Mouse (Mus musculus): ENCODE measurements at regions not wholly inside any gene's neighbourhood (a gene's known extent, or its start where the extent isn't known, plus 50 kb on each side); places are given as distances from the start of the nearest gene placed in this dataset.

DNA sequence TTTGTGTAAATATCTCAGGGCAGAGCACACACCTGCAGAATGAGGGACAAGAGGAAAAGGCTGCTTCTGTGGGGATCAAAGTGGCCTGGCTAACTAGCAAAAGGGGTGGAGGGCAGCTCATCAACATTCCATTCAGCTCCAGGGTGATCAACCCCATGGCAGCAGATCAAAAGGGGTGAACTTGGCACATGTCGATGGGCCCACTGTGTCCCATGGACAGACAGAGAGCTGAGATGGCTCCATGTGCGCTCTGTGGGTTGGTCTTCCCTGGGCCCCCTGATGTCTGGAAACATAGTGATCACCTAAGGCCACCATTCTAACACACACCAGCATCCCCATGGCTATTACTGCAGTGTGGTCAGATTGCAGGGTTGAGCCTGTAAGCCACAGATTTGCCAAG, 253.2 kb upstream of the Sox11 start:
- 27% methylated on average over 2 of the region's 2 CpGs for WGBS
- Histone ChIP-seq H3K27ac (ENCODE audit: insufficient read depth, low read length) (no peak overlapping the region), H3K27me3 (ENCODE audit: control insufficient read depth, insufficient read depth, low read length) (no peaks in the 10 kb centered on the region), H3K4me3 (replicated peaks; ENCODE audit: insufficient read depth, low read depth, low read length) (no peak overlapping the region), H3K4me1 (ENCODE audit: control insufficient read depth, insufficient read depth, low read length) (no peaks in the 10 kb centered on the region)
- DNase-seq: no peak
- TF ChIP-seq POLR2A (IDR thresholded peaks at IDR 0.05; ENCODE audit: borderline replicate concordance, insufficient read depth, low read length) (no peak), CTCF (IDR thresholded peaks at IDR 0.05; ENCODE audit: borderline replicate concordance, insufficient read depth, low read depth, low read length) (no peak)

DNA sequence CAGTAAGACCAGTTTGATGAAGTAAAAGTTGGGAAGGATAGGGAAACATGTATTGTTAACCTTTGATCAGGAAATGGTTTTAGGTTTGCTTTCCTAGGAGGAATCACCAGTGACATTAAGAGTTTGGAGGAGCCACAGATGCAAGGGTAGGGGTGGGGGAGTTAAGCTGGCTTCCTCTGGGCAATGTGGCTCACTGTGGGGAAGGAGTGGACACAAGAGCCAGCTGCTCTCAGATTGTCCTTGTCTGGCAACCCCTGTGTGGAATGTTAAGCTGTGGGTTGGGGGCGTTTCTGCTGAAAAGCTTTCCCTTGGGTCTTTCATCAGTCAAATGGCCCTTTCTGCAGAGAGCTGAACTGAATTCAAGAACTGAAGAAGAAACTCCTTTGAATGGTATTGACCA, 251.1 kb upstream of the Sox11 start:
- Histone ChIP-seq H3K4me1 (ENCODE audit: control insufficient read depth, insufficient read depth, low read length) (no peaks in the 10 kb centered on the region), H3K27me3 (ENCODE audit: control insufficient read depth, insufficient read depth, low read length) (no peaks in the 10 kb centered on the region), H3K4me3 (replicated peaks; ENCODE audit: insufficient read depth, low read depth, low read length) (no peak overlapping the region), H3K27ac (ENCODE audit: insufficient read depth, low read length) (no peak overlapping the region)
- no peak for TF ChIP-seq CTCF (IDR thresholded peaks at IDR 0.05; ENCODE audit: borderline replicate concordance, insufficient read depth, low read depth, low read length)
- TF ChIP-seq POLR2A (IDR thresholded peaks at IDR 0.05; ENCODE audit: borderline replicate concordance, insufficient read depth, low read length): no peak
- DNase-seq: no peak
- WGBS: 38% methylated on average over 1 of the region's 1 CpGs

DNA sequence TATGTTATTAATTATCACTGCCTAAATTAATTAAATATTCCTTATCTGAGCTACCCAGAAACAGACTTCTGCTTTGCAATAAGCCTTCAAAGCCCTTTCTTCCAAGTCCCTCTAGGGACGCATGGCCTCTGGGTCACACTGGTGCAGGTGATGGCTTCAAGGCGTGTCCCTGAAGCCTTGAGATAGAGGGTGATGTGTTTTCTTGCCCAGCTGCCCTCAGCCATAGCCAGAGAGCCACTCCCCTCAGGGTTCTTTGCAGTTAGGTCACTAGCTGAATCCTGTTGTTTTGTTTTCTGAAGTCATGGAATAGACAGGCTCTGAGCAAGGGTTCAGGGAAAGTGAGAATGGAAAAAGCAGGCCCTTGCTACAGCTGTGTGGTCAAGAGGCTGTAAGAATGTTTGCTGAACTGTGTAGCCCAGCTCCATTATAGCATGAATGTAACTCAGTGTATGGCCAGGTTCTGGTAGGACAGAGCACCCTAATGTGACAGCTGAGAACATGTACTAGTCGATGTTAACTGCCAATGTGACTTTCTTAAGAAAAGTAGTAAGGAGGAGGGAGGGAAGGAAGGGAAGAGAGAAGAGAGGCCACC, 233.8 kb upstream of the Sox11 start:
- 84% methylated on average over 3 of the region's 3 CpGs for WGBS

DNA sequence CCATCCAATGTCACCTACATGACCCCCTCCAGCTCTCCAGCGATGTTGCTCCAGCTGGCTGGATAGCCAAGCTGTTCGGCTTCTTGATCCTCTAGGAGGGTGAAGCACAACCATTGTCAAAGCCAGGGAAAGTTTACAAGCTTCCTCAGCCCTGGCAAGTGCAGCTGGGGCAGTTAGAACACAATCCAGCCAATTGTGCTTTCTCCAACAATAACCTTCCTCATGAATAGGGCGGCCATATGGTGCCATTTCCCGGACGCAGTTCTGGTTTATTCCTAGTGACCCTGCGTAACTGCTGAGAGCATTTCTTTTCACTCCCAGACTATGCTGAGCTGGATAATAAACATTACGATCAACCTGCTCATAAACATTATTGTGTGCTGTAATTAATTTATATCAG, 233.3 kb upstream of the Sox11 start:
- TF ChIP-seq POLR2A (IDR thresholded peaks at IDR 0.05; ENCODE audit: borderline replicate concordance, insufficient read depth, low read length) (no peak), CTCF (IDR thresholded peaks at IDR 0.05; ENCODE audit: borderline replicate concordance, insufficient read depth, low read depth, low read length) (no peak)
- DNase-seq: peak in 1 of 2 experiments; percentile 2
- H3K27me3 ChIP-seq (ENCODE audit: control insufficient read depth, insufficient read depth, low read length): no peaks in the 10 kb centered on the region
- WGBS: 15% methylated on average over 7 of the region's 7 CpGs
- no peak overlapping the region for H3K4me3 ChIP-seq (replicated peaks; ENCODE audit: insufficient read depth, low read depth, low read length)
- H3K27ac ChIP-seq (ENCODE audit: insufficient read depth, low read length): no peak overlapping the region
- no peaks in the 10 kb centered on the region for H3K4me1 ChIP-seq (ENCODE audit: control insufficient read depth, insufficient read depth, low read length)

More for the DNA sequence above, 233.8 kb upstream of the Sox11 start:
- no peak for DNase-seq
- no peak overlapping the region for H3K4me3 ChIP-seq (replicated peaks; ENCODE audit: insufficient read depth, low read depth, low read length)
- H3K27me3 ChIP-seq (ENCODE audit: control insufficient read depth, insufficient read depth, low read length): no peaks in the 10 kb centered on the region
- no peaks in the 10 kb centered on the region for H3K4me1 ChIP-seq (ENCODE audit: control insufficient read depth, insufficient read depth, low read length)
- no peak overlapping the region for H3K27ac ChIP-seq (ENCODE audit: insufficient read depth, low read length)
- TF ChIP-seq CTCF (IDR thresholded peaks at IDR 0.05; ENCODE audit: borderline replicate concordance, insufficient read depth, low read depth, low read length): no peak

DNA sequence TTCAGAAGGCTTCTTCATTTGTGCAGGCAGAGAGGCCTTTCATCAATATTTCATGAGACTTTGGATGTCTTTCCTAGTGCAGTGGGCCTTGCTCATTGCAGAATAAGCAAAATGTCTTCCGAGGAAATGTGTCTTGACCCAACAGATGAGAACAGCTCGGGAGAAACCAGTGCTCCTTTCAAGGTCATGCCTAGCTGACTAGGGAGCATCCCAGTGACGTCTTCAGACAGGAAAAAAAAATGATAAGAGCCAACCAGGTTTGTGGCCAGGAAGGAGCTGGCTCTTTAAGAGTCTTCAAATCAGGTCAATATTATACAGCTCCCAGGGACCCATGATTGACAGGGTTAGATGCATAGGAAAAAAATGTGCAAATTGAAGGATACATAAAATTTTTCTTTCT, 224.9 kb upstream of the Sox11 start:
- 54% methylated on average over 3 of the region's 3 CpGs for WGBS
- no peak for DNase-seq
- H3K27ac ChIP-seq (ENCODE audit: insufficient read depth, low read length): no peak overlapping the region
- H3K4me1 ChIP-seq (ENCODE audit: control insufficient read depth, insufficient read depth, low read length): no peaks in the 10 kb centered on the region
- no peak overlapping the region for H3K4me3 ChIP-seq (replicated peaks; ENCODE audit: insufficient read depth, low read depth, low read length)
- TF ChIP-seq POLR2A (IDR thresholded peaks at IDR 0.05; ENCODE audit: borderline replicate concordance, insufficient read depth, low read length) (no peak), CTCF (IDR thresholded peaks at IDR 0.05; ENCODE audit: borderline replicate concordance, insufficient read depth, low read depth, low read length) (no peak)
- H3K27me3 ChIP-seq (ENCODE audit: control insufficient read depth, insufficient read depth, low read length): no peaks in the 10 kb centered on the region

DNA sequence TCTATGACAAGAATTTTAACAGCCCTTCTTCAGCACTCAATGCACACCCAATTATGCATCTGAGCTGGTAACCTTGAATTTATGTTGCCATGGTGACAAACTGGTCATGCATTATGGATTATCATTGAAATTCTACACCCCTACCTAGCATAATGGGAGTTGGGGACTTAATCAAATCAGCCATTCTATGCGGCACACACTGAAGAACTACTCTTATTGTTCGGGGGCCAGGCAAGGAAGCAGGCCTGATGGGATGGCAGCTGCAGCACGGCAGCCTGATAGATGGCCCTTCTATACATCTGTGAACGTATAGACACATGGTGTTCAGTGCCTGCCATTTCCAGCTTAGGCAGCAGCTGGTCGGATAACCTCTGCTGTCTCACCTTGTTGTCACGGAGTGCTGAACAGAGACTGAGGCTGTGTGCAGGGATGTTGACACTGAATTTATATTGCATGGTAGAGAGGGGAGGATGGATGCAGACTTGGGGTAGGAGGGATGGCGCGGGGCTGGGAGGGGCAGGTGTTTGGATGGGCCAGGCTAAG, 223.7 kb upstream of the Sox11 start:
- WGBS: 22% methylated on average over 8 of the region's 8 CpGs
- Histone ChIP-seq H3K27me3 (ENCODE audit: control insufficient read depth, insufficient read depth, low read length) (no peaks in the 10 kb centered on the region), H3K27ac (ENCODE audit: insufficient read depth, low read length) (no peak overlapping the region), H3K4me1 (ENCODE audit: control insufficient read depth, insufficient read depth, low read length) (no peaks in the 10 kb centered on the region), H3K4me3 (replicated peaks; ENCODE audit: insufficient read depth, low read depth, low read length) (no peak overlapping the region)
- no peak for DNase-seq
- TF ChIP-seq CTCF (IDR thresholded peaks at IDR 0.05; ENCODE audit: borderline replicate concordance, insufficient read depth, low read depth, low read length): no peak
- no peak for TF ChIP-seq POLR2A (IDR thresholded peaks at IDR 0.05; ENCODE audit: borderline replicate concordance, insufficient read depth, low read length)

DNA sequence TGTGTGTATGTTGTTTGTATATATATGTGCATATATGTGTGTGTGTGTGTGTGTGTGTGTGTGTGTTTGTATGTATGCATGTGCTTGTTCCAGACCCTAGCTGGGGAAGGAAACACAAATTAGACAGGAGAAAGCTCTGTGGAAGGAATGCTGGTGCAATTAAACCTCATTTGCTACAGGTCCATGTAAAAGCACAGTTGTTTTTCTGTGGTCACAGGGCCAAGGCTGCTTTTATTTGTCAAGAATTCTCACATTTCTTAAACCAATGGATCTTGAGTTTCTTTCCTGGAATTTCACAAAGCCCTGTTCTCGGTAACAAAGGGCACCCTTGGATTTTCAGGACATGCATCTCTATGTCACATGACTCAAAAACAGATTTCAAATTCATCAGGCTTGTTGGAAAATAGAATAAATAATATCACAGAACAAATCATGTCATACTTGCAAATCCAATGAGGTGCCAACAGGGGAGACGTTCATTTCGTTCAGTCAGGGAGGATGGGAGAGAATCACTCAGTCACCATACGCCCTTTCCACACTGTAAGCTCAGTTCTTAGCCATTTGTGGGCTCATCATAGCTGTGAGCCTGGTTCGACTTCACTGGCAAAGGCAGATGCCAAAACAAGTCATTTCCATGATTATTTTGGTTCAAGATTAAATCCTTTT, 222.4 kb upstream of the Sox11 start:
- no peak for DNase-seq
- 56% methylated on average over 5 of the region's 5 CpGs for whole genome bisulfite sequencing
- no peak overlapping the region for H3K4me3 ChIP-seq (replicated peaks; ENCODE audit: insufficient read depth, low read depth, low read length)
- no peaks in the 10 kb centered on the region for H3K4me1 ChIP-seq (ENCODE audit: control insufficient read depth, insufficient read depth, low read length)
- no peak overlapping the region for H3K27ac ChIP-seq (ENCODE audit: insufficient read depth, low read length)
- TF ChIP-seq CTCF (IDR thresholded peaks at IDR 0.05; ENCODE audit: borderline replicate concordance, insufficient read depth, low read depth, low read length) (no peak), POLR2A (IDR thresholded peaks at IDR 0.05; ENCODE audit: borderline replicate concordance, insufficient read depth, low read length) (no peak)
- H3K27me3 ChIP-seq (ENCODE audit: control insufficient read depth, insufficient read depth, low read length): no peaks in the 10 kb centered on the region

DNA sequence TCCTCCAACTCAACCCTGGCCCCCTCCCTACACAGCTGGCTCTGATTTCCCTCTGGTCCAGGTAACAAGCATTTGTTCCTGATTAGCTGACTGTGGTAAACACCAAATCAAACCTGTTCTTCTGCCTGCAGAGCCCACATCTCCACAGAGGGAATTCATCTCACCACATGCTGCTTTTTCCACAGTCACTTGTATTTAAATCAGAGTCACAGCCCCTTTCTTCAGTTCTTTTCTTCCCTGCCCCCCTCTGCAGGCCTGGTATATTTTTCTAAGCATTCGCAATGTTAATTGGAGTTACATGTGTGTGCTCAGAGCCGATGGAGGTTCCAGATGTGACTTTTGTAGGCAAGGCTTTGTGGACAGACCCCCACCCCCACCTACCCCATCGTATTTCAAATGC, 221.5 kb upstream of the Sox11 start:
- WGBS: 52% methylated on average over 3 of the region's 3 CpGs
- Histone ChIP-seq H3K4me1 (ENCODE audit: control insufficient read depth, insufficient read depth, low read length) (no peaks in the 10 kb centered on the region), H3K27me3 (ENCODE audit: control insufficient read depth, insufficient read depth, low read length) (no peaks in the 10 kb centered on the region), H3K27ac (ENCODE audit: insufficient read depth, low read length) (no peak overlapping the region), H3K4me3 (replicated peaks; ENCODE audit: insufficient read depth, low read depth, low read length) (no peak overlapping the region)
- TF ChIP-seq POLR2A (IDR thresholded peaks at IDR 0.05; ENCODE audit: borderline replicate concordance, insufficient read depth, low read length) (no peak), CTCF (IDR thresholded peaks at IDR 0.05; ENCODE audit: borderline replicate concordance, insufficient read depth, low read depth, low read length) (no peak)
- DNase-seq: no peak
